Mouse (Mus musculus) liver, embryonic 18 days (tissue): ENCODE data around the gene Serpina16. TPM values are rescaled to one million over a fixed set of nuclear protein-coding genes. Genes with fewer than 3 reads are reported as not detected.

Experiments
- polyA plus RNA-seq: library from polyadenylated mRNA; depleted of rRNA; stranded (reverse); fragments of >200 nt; gene quantifications from 2 replicates; pipeline ENCODE4 v1.2.3, GENCODE M21; 2012; rRNA removed

Serpina16 gene
- polyA plus RNA-seq: 0.01 TPM in 1 of 2 replicates, not detected in the other

DNA sequence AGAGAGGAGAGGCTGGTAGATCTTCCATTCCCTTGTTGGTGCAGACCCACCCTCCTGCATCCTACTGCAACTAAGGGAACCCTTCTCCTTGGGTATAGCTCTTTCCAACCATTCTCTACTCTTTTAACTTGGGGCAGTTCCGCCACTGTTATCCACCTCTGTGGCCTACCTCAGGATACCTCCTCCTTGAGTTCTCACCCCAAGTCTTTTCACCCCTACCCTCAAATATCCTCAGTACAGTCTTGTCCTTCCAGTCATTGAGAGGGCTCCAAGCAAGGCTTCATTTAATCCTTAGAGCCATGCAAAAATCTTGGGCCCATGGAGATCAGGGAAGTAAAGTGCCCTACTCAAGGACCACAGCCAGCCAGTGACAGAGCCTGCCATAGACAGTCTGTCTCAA, at the start of gene Serpina16:
TSS of gene Serpina16 (minus strand) at position 101 of the 400 bp plus-strand sequence.

DNA sequence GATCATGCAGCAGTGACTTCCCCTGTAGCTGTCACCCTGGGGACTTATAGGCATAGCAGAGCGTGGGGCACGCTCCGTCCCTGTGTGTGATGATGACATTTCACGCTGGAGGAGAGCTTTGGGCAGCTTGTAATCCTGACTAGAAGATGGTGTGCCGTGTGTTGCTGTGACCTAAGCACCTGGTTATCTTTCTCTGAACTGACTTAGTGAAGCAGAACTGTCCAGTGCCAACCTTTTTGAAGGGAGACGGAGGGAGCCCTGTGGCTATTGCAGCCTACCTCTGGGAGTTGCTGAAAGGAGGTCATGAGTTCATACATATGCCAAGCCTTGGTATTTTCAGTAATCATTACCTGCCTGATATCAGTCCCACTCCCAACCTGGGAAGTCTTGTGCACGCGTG, 19.5 kb upstream of the Serpina16 start, which contains the start of gene Serpina1f:
TSS of gene Serpina1f (minus strand) at position 101 of the 400 bp plus-strand sequence.

DNA sequence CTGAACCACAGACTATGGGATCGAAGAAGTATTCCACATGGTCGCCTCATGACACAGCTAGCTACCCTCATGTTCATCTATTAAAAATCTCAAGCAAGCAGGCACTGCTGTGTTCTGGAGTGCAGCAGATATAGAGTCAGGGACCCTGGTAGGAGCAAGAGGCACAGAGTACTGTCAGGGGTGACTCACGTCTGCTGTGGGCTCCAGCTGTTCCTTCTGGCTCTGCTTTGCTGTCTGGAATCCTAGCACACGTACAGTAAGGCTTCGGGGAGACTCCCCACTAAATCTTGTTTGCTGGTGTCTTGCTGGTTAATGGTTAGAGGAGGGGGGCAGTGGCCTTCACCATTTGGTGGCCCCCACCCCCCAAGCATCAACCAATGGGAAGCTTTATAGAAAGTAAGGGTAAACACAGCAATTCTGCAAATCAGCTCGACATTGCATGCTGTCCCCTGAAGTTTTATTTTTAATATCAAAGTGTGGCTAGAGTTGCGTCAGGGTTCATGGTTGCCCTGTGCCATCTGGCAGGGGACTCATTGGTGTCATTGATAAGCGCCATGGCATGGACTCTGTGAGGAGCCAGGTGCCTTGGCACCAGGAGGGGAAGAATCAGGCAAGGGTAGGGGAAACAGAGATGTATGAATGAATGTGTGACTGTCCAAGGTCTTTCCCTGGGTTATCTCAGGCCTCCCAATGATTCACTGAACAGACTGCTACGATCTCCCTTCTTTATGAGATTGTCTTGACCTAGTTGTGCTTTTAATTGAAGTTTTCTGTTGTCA, 18.9 kb downstream of the Serpina16 start, which contains the start of gene Serpina6:
TSS of gene Serpina6 (minus strand) at position 365 of the 779 bp plus-strand sequence.

GRCm38 (mm10) chr12:103631203-103631612, 44.7 kb downstream of the Serpina16 start, which contains the start of gene Serpina10:
TSS of gene Serpina10 (minus strand) at chr12:103631444.

Other genes starting within 250 kb of the Serpina16 start
- 33.9 and 52.3 TPM in 2 replicates for gene Ifi27, start 241.9 kb downstream of the Serpina16 start, polyA plus RNA-seq
- 26.0 and 70.7 TPM in 2 replicates for gene Ifi27l2a, start 232.5 kb downstream of the Serpina16 start, polyA plus RNA-seq
- gene Ifi27l2b, start 218.9 kb downstream of the Serpina16 start, polyA plus RNA-seq: 0.13 TPM in 1 of 2 replicates, not detected in the other
- 1.2 and 1.3 TPM in 2 replicates for gene Ppp4r4, start 143.9 kb downstream of the Serpina16 start, polyA plus RNA-seq
- 53.2 and 56.2 TPM in 2 replicates for gene Serpina10, start 44.7 kb downstream of the Serpina16 start, polyA plus RNA-seq
- gene Serpina6, start 18.9 kb downstream of the Serpina16 start, polyA plus RNA-seq: 14.8 and 25.0 TPM in 2 replicates
- gene Serpina1f, start 19.4 kb upstream of the Serpina16 start, polyA plus RNA-seq: not detected in 2 replicates
- gene Serpina1d, start 97.5 kb upstream of the Serpina16 start, polyA plus RNA-seq: 1,315 and 1,572 TPM in 2 replicates
- 2,401 and 2,510 TPM in 2 replicates for gene Serpina1b, start 154.2 kb upstream of the Serpina16 start, polyA plus RNA-seq
- gene Serpina1a, start 187.4 kb upstream of the Serpina16 start, polyA plus RNA-seq: 2,492 and 2,846 TPM in 2 replicates
- 1,205 and 1,238 TPM in 2 replicates for gene Serpina1c, start 228.7 kb upstream of the Serpina16 start, polyA plus RNA-seq